Mouse (Mus musculus) liver, embryonic 12.5 days (tissue): ENCODE data around the gene Ppif. TPM values are rescaled to one million over a fixed set of nuclear protein-coding genes. Genes with fewer than 3 reads are reported as not detected.
A peak's percentile ranks its signal among the peaks of the same experiment; 100 is the strongest.

ENCODE experiments used
- ATAC-seq: fragments of 200-750 bp; cut with Nextera tagmentation; 2 replicates; pipeline ENCODE4 v1.8.0; 2017; ENCODE audit warnings: moderate number of reproducible peaks, mild to moderate bottlenecking, moderate library complexity
- H3K27ac ChIP-seq: fragments of 300-500 bp; sonication (generic); 2 replicates; pipeline ENCODE4 v1.5.1; 2016; ENCODE audit warnings: mild to moderate bottlenecking
- H3K27me3 ChIP-seq: fragments of 300-500 bp; sonication (generic); replicated peaks from 2 replicates; pipeline ENCODE4 v1.6.1; 2016; ENCODE audit warnings: mild to moderate bottlenecking, moderate library complexity
- H3K36me3 ChIP-seq: fragments of 300-500 bp; sonication (generic); 2 replicates; pipeline ENCODE4 v1.6.1; 2016; ENCODE audit warnings: mild to moderate bottlenecking, moderate library complexity
- H3K4me1 ChIP-seq: fragments of 300-500 bp; sonication (generic); 2 replicates; pipeline ENCODE4 v1.6.1; 2016
- H3K4me2 ChIP-seq: fragments of 300-500 bp; sonication (generic); 2 replicates; pipeline ENCODE4 v1.6.1; 2016; ENCODE audit warnings: mild to moderate bottlenecking, moderate library complexity
- H3K4me3 ChIP-seq: fragments of 300-500 bp; sonication (generic); 2 replicates; pipeline ENCODE4 v1.5.1; 2016; ENCODE audit warnings: mild to moderate bottlenecking, moderate library complexity
- H3K9ac ChIP-seq: fragments of 300-500 bp; sonication (generic); 2 replicates; pipeline ENCODE4 v1.6.1; 2016; ENCODE audit warnings: mild to moderate bottlenecking, moderate library complexity
- H3K9me3 ChIP-seq: fragments of 300-500 bp; sonication (generic); replicated peaks from 2 replicates; pipeline ENCODE4 v1.6.1; 2016; ENCODE audit warnings: mild to moderate bottlenecking, moderate library complexity
- WGBS: fragments of 180-500 bp; shearing (Covaris S2); methylation state at CpG from one replicate; pipeline ENCODE4 v1.1.7; 2016; ENCODE audit not compliant: insufficient replicate concordance; 5-methylcytosine and 5-hydroxymethylcytosine counted together
- polyA plus RNA-seq: library from polyadenylated mRNA; unstranded; fragments of >200 nt; fragmentation: Nextera tagmentation; extraction: Ambion mirVana; gene quantifications from 2 replicates; pipeline ENCODE4 v1.2.1, GENCODE M21; 2016

The Ppif gene
- polyA plus RNA-seq, 1 experiment from 2014 or later: 48.4 TPM

- no peak overlapping the region for H3K27ac ChIP-seq
- no peak overlapping the region for H3K4me3 ChIP-seq
- no peak for ATAC-seq
- 68% methylated on average over 3 of the region's 3 CpGs for WGBS
- no peak overlapping the region for H3K9ac ChIP-seq
- H3K27me3 ChIP-seq: 0 out of 2 replicates have a peak, but pooled peaks cover 6% of the 10 kb centered on the region
- H3K36me3 ChIP-seq: peaks cover 4% of the 10 kb centered on the region; the same call in 1 of the 2 replicates
- no peaks in the 10 kb centered on the region for H3K9me3 ChIP-seq
- peaks cover 30% of the 10 kb centered on the region for H3K4me1 ChIP-seq
- H3K4me2 ChIP-seq: no peak overlapping the region
These were observed 47.3 kb downstream of the Ppif start for GRCm38 (mm10) chr14:25741211-25741610.

DNA sequence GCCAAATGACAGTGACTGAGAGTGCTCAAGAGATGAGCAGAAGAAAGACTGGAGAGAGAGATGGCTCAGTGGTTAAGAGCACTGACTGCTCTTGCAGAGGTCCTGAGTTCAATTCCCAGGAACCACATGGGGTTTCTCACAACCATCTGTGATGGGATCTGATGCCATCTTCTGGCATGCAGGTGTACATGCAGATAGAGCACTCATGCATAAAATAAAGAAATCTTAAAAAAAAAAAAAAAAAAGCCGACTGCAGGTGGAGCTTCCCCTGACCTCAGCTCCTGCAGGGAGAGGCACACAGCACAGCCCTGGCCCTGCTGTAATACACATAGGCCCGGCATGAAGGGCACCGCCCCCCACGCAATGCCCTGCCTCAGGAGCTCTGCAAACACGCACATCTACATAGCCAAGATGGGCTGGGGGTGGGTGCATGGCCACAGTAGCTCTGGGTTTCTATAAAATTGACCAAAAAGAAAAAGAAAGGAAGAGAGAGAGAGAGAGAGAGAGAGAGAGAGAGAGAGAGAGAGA, 48.0 kb downstream of the Ppif start:
- H3K27ac ChIP-seq: no peak overlapping the region
- WGBS: 59% methylated on average over 5 of the region's 5 CpGs
- H3K36me3 ChIP-seq: peaks cover 6% of the 10 kb centered on the region; the same call in 1 of the 2 replicates
- peaks cover 33% of the 10 kb centered on the region for H3K4me1 ChIP-seq
- H3K9me3 ChIP-seq: no peaks in the 10 kb centered on the region
- no peak for ATAC-seq
- no peak overlapping the region for H3K4me2 ChIP-seq
- H3K9ac ChIP-seq: no peak overlapping the region
- H3K27me3 ChIP-seq: 0 out of 2 replicates have a peak, but pooled peaks cover 6% of the 10 kb centered on the region
- H3K4me3 ChIP-seq: no peak overlapping the region

DNA sequence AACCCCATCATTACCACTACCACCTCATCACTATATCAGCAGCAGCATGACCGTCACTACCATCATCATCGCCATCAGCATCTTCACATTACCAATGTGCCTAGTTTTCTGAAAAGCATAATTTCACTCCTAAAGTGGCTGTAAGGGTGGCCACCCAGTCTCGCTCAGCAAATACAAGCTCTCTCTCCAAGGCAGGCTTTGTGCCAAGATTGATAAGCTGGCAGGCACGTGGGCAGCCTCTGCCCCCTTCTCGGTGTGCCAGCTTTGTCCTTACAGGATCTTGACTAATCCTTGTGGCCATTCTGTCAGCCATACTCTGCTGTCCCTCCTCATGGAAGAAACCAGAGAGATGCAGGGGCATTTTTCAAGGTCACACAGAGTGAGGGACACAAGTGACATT, 49.0 kb downstream of the Ppif start:
- H3K9me3 ChIP-seq: no peaks in the 10 kb centered on the region
- no peak overlapping the region for H3K4me3 ChIP-seq
- H3K36me3 ChIP-seq: peaks cover 2% of the 10 kb centered on the region; the same call in 1 of the 2 replicates
- 0 out of 2 replicates have a peak, but pooled peaks cover 4% of the 10 kb centered on the region for H3K27me3 ChIP-seq
- H3K4me2 ChIP-seq: no peak overlapping the region
- no peak for ATAC-seq
- H3K9ac ChIP-seq: no peak overlapping the region
- no peak overlapping the region for H3K27ac ChIP-seq
- 67% methylated on average over 5 of the region's 5 CpGs for whole genome bisulfite sequencing
- peaks cover 33% of the 10 kb centered on the region for H3K4me1 ChIP-seq

GRCm38 (mm10) chr14:25745365-25746184, 51.6 kb downstream of the Ppif start:
- no peaks in the 10 kb centered on the region for H3K9me3 ChIP-seq
- no peak overlapping the region for H3K4me2 ChIP-seq
- peak; percentile 30; the same call in 1 of the 2 replicates for ATAC-seq
- H3K27me3 ChIP-seq: 0 out of 2 replicates have a peak, but pooled peaks cover 4% of the 10 kb centered on the region
- peaks cover 33% of the 10 kb centered on the region for H3K4me1 ChIP-seq
- no peak overlapping the region for H3K4me3 ChIP-seq
- WGBS: 29% methylated on average over 11 of the region's 11 CpGs
- peaks cover 2% of the 10 kb centered on the region; the same call in 1 of the 2 replicates for H3K36me3 ChIP-seq
- peak overlapping the region; percentile 38 for H3K27ac ChIP-seq
- no peak overlapping the region for H3K9ac ChIP-seq

DNA sequence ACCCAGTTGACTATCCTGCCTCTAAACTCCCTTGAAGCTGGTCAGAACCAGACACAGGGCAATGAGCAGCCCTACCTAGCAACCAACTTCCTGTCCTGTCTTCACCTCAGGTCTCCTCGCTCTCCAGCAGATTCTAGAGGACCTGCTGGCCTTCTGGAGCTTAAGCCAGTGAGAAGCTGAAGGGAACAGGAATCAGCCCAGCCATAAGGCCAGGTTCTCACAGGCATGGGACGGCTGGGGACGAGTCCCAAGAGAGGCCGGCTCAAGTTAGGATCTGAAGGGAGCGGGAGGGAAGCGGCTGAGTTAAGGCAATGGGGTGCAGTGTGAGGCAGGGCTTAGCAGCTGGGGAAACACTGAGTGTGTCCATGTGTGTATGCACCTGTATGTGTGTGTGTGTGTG, 52.4 kb downstream of the Ppif start:
- ATAC-seq: no peak
- peaks cover 33% of the 10 kb centered on the region for H3K4me1 ChIP-seq
- peak overlapping the region; percentile 38; the same call in 1 of the 2 replicates for H3K27ac ChIP-seq
- 0 out of 2 replicates have a peak, but pooled peaks cover 4% of the 10 kb centered on the region for H3K27me3 ChIP-seq
- H3K4me2 ChIP-seq: no peak overlapping the region
- 82% methylated on average over 6 of the region's 6 CpGs for WGBS
- H3K4me3 ChIP-seq: no peak overlapping the region
- no peak overlapping the region for H3K9ac ChIP-seq
- H3K36me3 ChIP-seq: peaks cover 2% of the 10 kb centered on the region; the same call in 1 of the 2 replicates
- no peaks in the 10 kb centered on the region for H3K9me3 ChIP-seq

DNA sequence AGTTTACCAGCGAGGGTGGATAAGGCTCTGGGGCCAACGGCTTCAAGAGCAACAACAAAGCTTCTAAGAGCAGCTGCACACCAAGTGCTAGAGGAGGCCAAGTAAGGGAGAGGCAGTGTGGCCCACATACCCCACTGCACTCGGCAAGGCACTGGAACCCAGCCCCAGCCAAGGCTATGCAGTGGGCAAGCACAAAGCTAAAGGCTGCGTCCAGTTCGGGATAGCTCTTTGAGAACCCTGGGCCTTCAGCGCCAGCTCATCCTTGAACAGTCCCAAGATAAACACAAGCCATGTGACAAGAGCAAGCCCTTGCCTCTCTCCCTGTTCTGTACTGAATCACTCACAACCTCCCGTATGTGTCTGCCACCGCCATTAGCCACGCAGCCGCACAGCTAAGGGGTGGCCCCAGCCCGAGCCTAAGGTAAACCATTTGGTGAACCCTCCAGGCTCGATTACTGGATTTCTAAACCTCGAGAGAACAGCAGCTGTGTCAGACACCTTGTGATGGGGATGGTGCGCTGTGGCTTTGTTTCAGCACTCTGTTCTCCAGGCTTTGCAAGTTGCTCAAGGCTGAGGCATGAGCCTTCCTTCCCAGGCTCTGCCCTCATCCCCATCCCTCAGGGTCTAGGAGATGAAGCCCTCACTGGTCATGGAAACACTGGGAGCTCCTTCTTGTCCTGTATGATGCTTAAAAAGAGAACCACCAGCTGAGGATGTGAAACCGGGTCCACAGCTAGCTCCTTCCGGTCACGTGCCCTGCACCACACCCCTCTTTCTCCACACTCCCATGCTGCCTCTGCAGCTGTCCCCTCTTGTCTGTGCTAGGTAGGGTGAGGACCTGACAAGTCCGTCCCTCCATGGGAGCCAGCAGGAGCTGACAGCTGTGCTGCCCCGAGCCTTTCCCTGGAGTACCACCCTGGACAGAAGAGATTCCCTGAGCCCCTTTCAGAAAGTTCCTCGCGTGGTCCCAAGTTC, 53.3 kb downstream of the Ppif start:
- Histone ChIP-seq H3K4me3 (no peak overlapping the region), H3K4me1 (peaks cover 33% of the 10 kb centered on the region), H3K4me2 (no peak overlapping the region), H3K36me3 (peaks cover 5% of the 10 kb centered on the region; the same call in 1 of the 2 replicates), H3K9me3 (no peaks in the 10 kb centered on the region), H3K9ac (no peak overlapping the region), H3K27me3 (0 out of 2 replicates have a peak, but pooled peaks cover 4% of the 10 kb centered on the region), H3K27ac (no peak overlapping the region)
- no peak for ATAC-seq
- 66% methylated on average over 21 of the region's 21 CpGs for WGBS

DNA sequence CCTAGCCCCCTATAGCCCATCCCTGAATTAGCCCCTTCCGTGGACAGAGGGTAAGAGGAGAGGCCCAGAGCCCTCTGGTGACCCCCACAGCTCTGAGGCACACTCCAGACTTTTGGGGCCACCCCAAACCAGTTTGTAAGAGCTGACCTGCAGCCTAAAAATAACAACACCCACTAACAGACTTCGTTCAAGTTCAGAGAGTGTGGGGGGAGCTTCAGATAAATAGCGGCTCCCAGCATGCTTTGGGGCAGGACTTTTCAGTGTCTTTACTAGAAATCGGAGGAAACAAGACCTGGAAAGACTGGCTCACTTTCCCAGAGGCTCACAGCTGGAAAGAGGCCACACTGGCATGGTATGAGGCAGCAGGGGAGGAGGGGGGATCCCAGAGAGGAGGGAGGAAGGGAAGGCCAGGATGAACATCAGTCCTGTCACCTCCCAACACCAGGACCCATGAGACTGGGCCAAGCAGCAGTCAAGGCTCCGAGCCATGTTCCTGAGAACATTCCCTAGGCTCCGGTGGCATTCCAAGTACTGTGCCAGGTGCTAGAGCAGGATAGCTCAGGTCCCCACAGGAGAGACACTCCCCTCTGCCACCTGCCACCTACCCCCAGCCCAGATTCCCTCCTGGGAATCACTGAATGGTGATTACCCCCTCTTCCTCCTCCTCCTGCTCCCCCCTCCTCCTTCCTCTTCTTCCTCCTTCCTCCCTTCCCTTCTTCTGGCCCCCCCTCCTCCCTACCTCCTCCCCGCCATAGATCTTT, 54.2 kb downstream of the Ppif start:
- Histone ChIP-seq H3K4me3 (no peak overlapping the region), H3K4me1 (peaks cover 32% of the 10 kb centered on the region), H3K9me3 (no peaks in the 10 kb centered on the region), H3K27ac (no peak overlapping the region), H3K36me3 (peaks cover 7% of the 10 kb centered on the region; the same call in 1 of the 2 replicates), H3K9ac (no peak overlapping the region), H3K27me3 (0 out of 2 replicates have a peak, but pooled peaks cover 4% of the 10 kb centered on the region), H3K4me2 (no peak overlapping the region)
- WGBS: 52% methylated on average over 7 of the region's 7 CpGs
- no peak for ATAC-seq

- no peaks in the 10 kb centered on the region for H3K27me3 ChIP-seq
- H3K27ac ChIP-seq: no peak overlapping the region
- H3K9me3 ChIP-seq: no peaks in the 10 kb centered on the region
- no peak overlapping the region for H3K4me2 ChIP-seq
- H3K9ac ChIP-seq: no peak overlapping the region
- peaks cover 7% of the 10 kb centered on the region; the same call in 1 of the 2 replicates for H3K36me3 ChIP-seq
- H3K4me1 ChIP-seq: peaks cover 27% of the 10 kb centered on the region
- no peak overlapping the region for H3K4me3 ChIP-seq
- no peak for ATAC-seq
- 49% methylated on average over 13 of the region's 13 CpGs for WGBS
These were observed 55.4 kb downstream of the Ppif start for GRCm38 (mm10) chr14:25749143-25749909.
